Mouse (Mus musculus): Measurements from ENCODE around the gene Cdh22. TPM values are rescaled to one million over a fixed set of nuclear protein-coding genes. Genes with fewer than 3 reads are reported as not detected.

Cdh22 gene
- polyA plus RNA-seq, 1 experiment, result 1.5 TPM

DNA sequence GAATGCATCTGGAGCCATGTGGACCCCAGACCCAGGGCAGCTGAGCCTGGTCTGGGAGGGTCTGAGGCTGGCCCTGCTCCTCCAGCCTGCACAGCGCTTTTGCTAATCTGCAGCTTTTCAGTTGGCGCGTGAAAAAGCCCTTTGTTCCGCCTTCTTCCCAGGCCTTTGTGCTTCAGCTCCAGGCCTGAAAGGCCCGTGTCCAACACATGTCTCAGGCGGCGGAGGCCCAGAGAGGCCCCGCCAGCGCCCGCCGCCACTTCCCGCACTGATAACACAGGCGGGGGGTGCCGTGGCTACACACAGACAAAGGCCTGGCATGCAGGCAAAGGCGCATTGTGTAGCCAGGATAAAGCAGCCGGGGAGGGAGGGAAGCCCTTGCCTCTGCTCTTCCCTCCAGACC, 98.6 kb downstream of the Cdh22 start:
- Histone ChIP-seq H3ac (ENCODE audit: control insufficient read depth, insufficient read length) (no peak overlapping the region), H3K79me2 (ENCODE audit: control insufficient read depth, insufficient read depth) (no peaks in the 10 kb centered on the region), H3K4me2 (ENCODE audit: low read depth) (no peak overlapping the region), H3K36me3 (ENCODE audit: control insufficient read depth, insufficient read depth) (no peaks in the 10 kb centered on the region), H3K4me3 (no peak overlapping the region), H3K27me3 (ENCODE audit: control insufficient read depth, insufficient read depth, insufficient read length) (peaks cover 80% of the 10 kb centered on the region)
- TF ChIP-seq TCF3 (IDR thresholded peaks at IDR 0.05; ENCODE audit: insufficient read length, low read depth) (no peak), CEBPB (IDR thresholded peaks at IDR 0.05; ENCODE audit: insufficient read depth, poor library complexity, severe bottlenecking) (no peak), MYOG (IDR thresholded peaks at IDR 0.05; ENCODE audit: control insufficient read depth in 1 of 3, insufficient read depth in 1 of 3, insufficient read length in 2 of 3, low read depth in 2 of 3) (no peak)

GRCm38 (mm10) chr2:165133566-165133965, 101.1 kb downstream of the Cdh22 start:
- no peak for TF ChIP-seq MYOG (IDR thresholded peaks at IDR 0.05; ENCODE audit: control insufficient read depth in 1 of 3, insufficient read depth in 1 of 3, insufficient read length in 2 of 3, low read depth in 2 of 3)
- TF ChIP-seq MAX (IDR thresholded peaks at IDR 0.05; ENCODE audit: low read depth), result no peak
- no peak for TF ChIP-seq POLR2A (IDR thresholded peaks at IDR 0.05; ENCODE audit: insufficient read length, low read depth)
- no peak for TF ChIP-seq SRF (IDR thresholded peaks at IDR 0.05; ENCODE audit: control insufficient read depth, insufficient read length, low read depth)
- no peak for TF ChIP-seq MYOD1 (IDR thresholded peaks at IDR 0.05; ENCODE audit: control insufficient read depth in 1 of 3, insufficient read length in 2 of 3, low read depth in 2 of 3)
- no peak for TF ChIP-seq TCF12 (IDR thresholded peaks at IDR 0.05; ENCODE audit: insufficient read depth, poor library complexity, severe bottlenecking)
- no peak for TF ChIP-seq POLR2AphosphoS2 (IDR thresholded peaks at IDR 0.05; ENCODE audit: insufficient read length, low read depth)
- no peak for TF ChIP-seq CEBPB (IDR thresholded peaks at IDR 0.05; ENCODE audit: insufficient read depth, poor library complexity, severe bottlenecking)
- TF ChIP-seq TCF3 (IDR thresholded peaks at IDR 0.05; ENCODE audit: insufficient read length, low read depth), result no peak
- no peak for TF ChIP-seq REST (IDR thresholded peaks at IDR 0.05; ENCODE audit: insufficient read depth, insufficient read length)
- no peak for TF ChIP-seq E2F4 (IDR thresholded peaks at IDR 0.05; ENCODE audit: insufficient read depth)
- no peak for TF ChIP-seq USF1 (IDR thresholded peaks at IDR 0.05; ENCODE audit: low read depth)
- H3K4me3 ChIP-seq, result no peak overlapping the region

DNA sequence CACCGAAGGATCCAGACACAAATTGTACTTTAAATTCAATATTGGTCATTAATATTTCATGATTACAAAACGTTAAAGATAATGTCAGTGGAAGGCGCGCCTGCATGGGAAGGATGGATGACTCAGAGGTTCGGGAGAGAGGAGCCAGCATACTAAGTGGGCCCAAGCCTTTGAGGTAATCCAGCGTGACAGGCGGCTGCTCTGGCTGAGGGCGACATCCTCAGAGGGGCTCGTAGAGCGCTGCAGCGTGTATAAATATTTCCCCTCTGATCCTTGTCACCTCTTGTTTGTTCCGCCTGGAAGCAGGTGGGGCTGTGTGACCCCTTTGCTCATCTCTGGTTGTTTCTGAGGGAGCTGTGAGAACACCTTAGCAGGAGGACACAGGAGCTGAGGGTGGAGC, 103.2 kb downstream of the Cdh22 start:
- no peak overlapping the region for H3K4me3 ChIP-seq
- H3K27me3 ChIP-seq (ENCODE audit: control insufficient read depth, insufficient read depth, insufficient read length), result peaks cover 93% of the 10 kb centered on the region
- H3ac ChIP-seq (ENCODE audit: control insufficient read depth, insufficient read length), result no peak overlapping the region
- no peak overlapping the region for H3K4me2 ChIP-seq (ENCODE audit: low read depth)
- no peaks in the 10 kb centered on the region for H3K79me2 ChIP-seq (ENCODE audit: control insufficient read depth, insufficient read depth)
- TF ChIP-seq CEBPB (IDR thresholded peaks at IDR 0.05; ENCODE audit: insufficient read depth, poor library complexity, severe bottlenecking), result no peak
- no peak for TF ChIP-seq USF1 (IDR thresholded peaks at IDR 0.05; ENCODE audit: low read depth)
- TF ChIP-seq REST (IDR thresholded peaks at IDR 0.05; ENCODE audit: insufficient read depth, insufficient read length), result no peak
- no peak for TF ChIP-seq TCF3 (IDR thresholded peaks at IDR 0.05; ENCODE audit: insufficient read length, low read depth)
- TF ChIP-seq SRF (IDR thresholded peaks at IDR 0.05; ENCODE audit: control insufficient read depth, insufficient read length, low read depth), result no peak
- no peak for TF ChIP-seq MAX (IDR thresholded peaks at IDR 0.05; ENCODE audit: low read depth)
- TF ChIP-seq POLR2A (IDR thresholded peaks at IDR 0.05; ENCODE audit: insufficient read length, low read depth), result no peak
- TF ChIP-seq E2F4 (IDR thresholded peaks at IDR 0.05; ENCODE audit: insufficient read depth), result no peak
- no peak for TF ChIP-seq MYOD1 (IDR thresholded peaks at IDR 0.05; ENCODE audit: control insufficient read depth in 1 of 3, insufficient read length in 2 of 3, low read depth in 2 of 3)
- no peak for TF ChIP-seq TCF12 (IDR thresholded peaks at IDR 0.05; ENCODE audit: insufficient read depth, poor library complexity, severe bottlenecking)
- TF ChIP-seq POLR2AphosphoS2 (IDR thresholded peaks at IDR 0.05; ENCODE audit: insufficient read length, low read depth), result no peak
- no peak for TF ChIP-seq MYOG (IDR thresholded peaks at IDR 0.05; ENCODE audit: control insufficient read depth in 1 of 3, insufficient read depth in 1 of 3, insufficient read length in 2 of 3, low read depth in 2 of 3)
- H3K36me3 ChIP-seq (ENCODE audit: control insufficient read depth, insufficient read depth), result no peaks in the 10 kb centered on the region

More at GRCm38 (mm10) chr2:165133566-165133965, 101.1 kb downstream of the Cdh22 start:
- Histone ChIP-seq H3K27me3 (ENCODE audit: control insufficient read depth, insufficient read depth, insufficient read length) (peaks cover 87% of the 10 kb centered on the region), H3K4me2 (ENCODE audit: low read depth) (no peak overlapping the region), H3ac (ENCODE audit: control insufficient read depth, insufficient read length) (no peak overlapping the region), H3K79me2 (ENCODE audit: control insufficient read depth, insufficient read depth) (no peaks in the 10 kb centered on the region), H3K36me3 (ENCODE audit: control insufficient read depth, insufficient read depth) (no peaks in the 10 kb centered on the region)

DNA sequence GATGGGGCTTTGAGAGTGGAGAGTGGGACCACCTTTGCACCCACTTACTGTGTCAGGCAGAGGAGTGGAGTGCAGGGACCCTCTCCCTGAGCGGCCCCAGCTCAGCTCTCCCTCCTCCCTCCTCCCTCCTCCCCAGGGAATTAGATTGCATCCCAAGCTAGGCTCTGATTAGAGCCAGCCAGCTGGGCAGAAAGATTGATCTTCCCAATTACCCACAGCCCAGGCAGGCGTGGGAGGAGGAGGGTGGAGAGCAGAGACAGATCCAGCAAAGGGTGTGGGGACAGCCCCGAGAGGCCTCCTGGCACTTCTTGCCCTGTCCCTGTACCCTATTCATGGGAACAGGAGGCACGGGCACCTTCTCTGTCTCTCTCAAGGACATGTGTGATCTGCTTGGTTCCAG, 105.5 kb downstream of the Cdh22 start:
- Histone ChIP-seq H3ac (ENCODE audit: control insufficient read depth, insufficient read length) (no peak overlapping the region), H3K4me2 (ENCODE audit: low read depth) (no peak overlapping the region), H3K79me2 (ENCODE audit: control insufficient read depth, insufficient read depth) (no peaks in the 10 kb centered on the region), H3K27me3 (ENCODE audit: control insufficient read depth, insufficient read depth, insufficient read length) (peaks cover 94% of the 10 kb centered on the region), H3K4me3 (no peak overlapping the region), H3K36me3 (ENCODE audit: control insufficient read depth, insufficient read depth) (no peaks in the 10 kb centered on the region)
- TF ChIP-seq SRF (IDR thresholded peaks at IDR 0.05; ENCODE audit: control insufficient read depth, insufficient read length, low read depth) (no peak), CEBPB (IDR thresholded peaks at IDR 0.05; ENCODE audit: insufficient read depth, poor library complexity, severe bottlenecking) (no peak), MYOG (IDR thresholded peaks at IDR 0.05; ENCODE audit: control insufficient read depth in 1 of 3, insufficient read depth in 1 of 3, insufficient read length in 2 of 3, low read depth in 2 of 3) (no peak), POLR2A (IDR thresholded peaks at IDR 0.05; ENCODE audit: insufficient read length, low read depth) (no peak), E2F4 (IDR thresholded peaks at IDR 0.05; ENCODE audit: insufficient read depth) (no peak), TCF12 (IDR thresholded peaks at IDR 0.05; ENCODE audit: insufficient read depth, poor library complexity, severe bottlenecking) (no peak), USF1 (IDR thresholded peaks at IDR 0.05; ENCODE audit: low read depth) (no peak), TCF3 (IDR thresholded peaks at IDR 0.05; ENCODE audit: insufficient read length, low read depth) (no peak), POLR2AphosphoS2 (IDR thresholded peaks at IDR 0.05; ENCODE audit: insufficient read length, low read depth) (no peak), MAX (IDR thresholded peaks at IDR 0.05; ENCODE audit: low read depth) (no peak)

- Histone ChIP-seq H3K27me3 (ENCODE audit: control insufficient read depth, insufficient read depth, insufficient read length) (peaks cover 93% of the 10 kb centered on the region), H3K4me2 (ENCODE audit: low read depth) (no peak overlapping the region), H3ac (ENCODE audit: control insufficient read depth, insufficient read length) (no peak overlapping the region), H3K36me3 (ENCODE audit: control insufficient read depth, insufficient read depth) (no peaks in the 10 kb centered on the region), H3K4me3 (no peak overlapping the region), H3K79me2 (ENCODE audit: control insufficient read depth, insufficient read depth) (no peaks in the 10 kb centered on the region)
- TF ChIP-seq MYOD1 (IDR thresholded peaks at IDR 0.05; ENCODE audit: control insufficient read depth in 1 of 3, insufficient read length in 2 of 3, low read depth in 2 of 3), result no peak
Measured at GRCm38 (mm10) chr2:165126896-165127562, 107.6 kb downstream of the Cdh22 start.

Data from myocyte (in vitro differentiated cells).